Mouse (Mus musculus) lung, adult 2 months (tissue): ENCODE measurements around the gene Mettl15.

Source experiments
- CTCF ChIP-seq: fragments of 200-500 bp; IDR thresholded peaks from 2 replicates; pipeline ENCODE4 v1.5.1; 2011; ENCODE audit warnings: mild to moderate bottlenecking, low read length, control low read depth; ENCODE audit not compliant: insufficient read depth
- POLR2A ChIP-seq: fragments of 200-500 bp; IDR thresholded peaks from 2 replicates; pipeline ENCODE4 v1.6.1; 2011; ENCODE audit warnings: low read depth, mild to moderate bottlenecking, control low read depth, low read length, borderline replicate concordance; ENCODE audit errors: extremely low read depth

DNA sequence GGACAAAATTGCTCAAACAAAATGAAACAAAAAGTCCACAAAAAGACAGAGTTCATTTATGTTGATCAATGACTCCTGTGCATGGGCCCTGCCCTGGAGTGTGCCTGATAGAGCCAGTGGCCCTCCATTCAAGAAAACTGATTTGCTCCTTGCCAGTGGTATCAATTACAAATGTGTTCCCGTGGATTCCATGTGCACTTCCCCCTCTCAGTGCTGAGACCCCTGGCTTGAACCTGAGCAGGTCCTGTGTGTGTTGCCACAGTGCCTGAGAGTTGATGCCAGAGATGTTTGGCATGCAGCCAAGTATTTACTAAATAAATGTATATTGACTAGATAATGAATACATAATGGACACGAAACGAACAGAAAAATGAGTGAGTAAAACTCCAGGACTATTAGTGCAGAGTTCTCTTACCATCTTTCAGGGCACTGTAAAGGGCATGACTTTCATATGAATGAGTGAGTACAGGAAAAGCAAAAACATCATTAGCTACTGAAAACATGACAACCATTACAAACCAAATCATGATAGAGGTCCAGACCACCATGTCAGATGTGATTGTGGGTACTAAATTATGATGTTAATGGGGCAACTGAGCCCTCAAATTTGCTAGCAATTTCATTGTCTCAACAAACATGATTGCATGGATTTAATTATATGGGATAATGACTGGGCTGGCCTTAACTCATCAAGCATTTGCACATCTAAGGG, 174.6 kb downstream of the Mettl15 start:
- TF ChIP-seq POLR2A (no peak), CTCF (no peak)
